Mouse (Mus musculus) liver, embryonic 16.5 days (tissue): ENCODE measurements at regions not wholly inside any gene's neighbourhood (a gene's known extent, or its start where the extent isn't known, plus 50 kb on each side); places are given as distances from the start of the nearest gene placed in this dataset.

Experiments
- ATAC-seq: fragments of 200-750 bp; cut with Nextera tagmentation; 2 replicates; pipeline ENCODE4 v1.8.0; 2017; ENCODE audit warnings: low read depth, mild to moderate bottlenecking, moderate number of reproducible peaks, moderate library complexity
- H3K27ac ChIP-seq: fragments of 300-500 bp; sonication (generic); 2 replicates; pipeline ENCODE4 v1.5.1; 2014; ENCODE audit warnings: mild to moderate bottlenecking, low read length
- H3K27me3 ChIP-seq: fragments of 300-500 bp; sonication (generic); 2 replicates; pipeline ENCODE4 v1.6.1; 2014; ENCODE audit warnings: low read depth, low read length, mixed read lengths; ENCODE audit not compliant: control insufficient read depth, insufficient read depth
- H3K36me3 ChIP-seq: fragments of 300-500 bp; sonication (generic); 2 replicates; pipeline ENCODE4 v1.6.1; 2014; ENCODE audit warnings: mild to moderate bottlenecking; ENCODE audit not compliant: control insufficient read depth, insufficient read depth
- H3K4me1 ChIP-seq: fragments of 300-500 bp; sonication (generic); 2 replicates; pipeline ENCODE4 v1.6.1; 2014; ENCODE audit warnings: low read depth, low read length, mixed read lengths; ENCODE audit not compliant: control insufficient read depth
- H3K4me2 ChIP-seq: fragments of 300-500 bp; sonication (generic); 2 replicates; pipeline ENCODE4 v1.6.1; 2014; ENCODE audit warnings: low read depth, low read length, mixed read lengths
- H3K4me3 ChIP-seq: fragments of 300-500 bp; sonication (generic); 2 replicates; pipeline ENCODE4 v1.5.1; 2014; ENCODE audit warnings: low read depth, mild to moderate bottlenecking, low read length
- H3K9ac ChIP-seq: fragments of 300-500 bp; sonication (generic); 2 replicates; pipeline ENCODE4 v1.6.1; 2014; ENCODE audit warnings: low read depth, low read length
- H3K9me3 ChIP-seq: fragments of 300-500 bp; sonication (generic); replicated peaks from 2 replicates; pipeline ENCODE4 v1.6.1; 2016; ENCODE audit warnings: low read length; ENCODE audit not compliant: control insufficient read depth
- WGBS: fragments of 180-500 bp; shearing (Covaris S2); extraction: QIAGEN DNeasy Blood & Tissue Kit; methylation state at CpG from one replicate; pipeline ENCODE4 v1.1.7; 2014; ENCODE audit not compliant: insufficient replicate concordance; 5-methylcytosine and 5-hydroxymethylcytosine counted together

- Histone ChIP-seq H3K4me1 (no peaks in the 10 kb centered on the region), H3K27me3 (no peaks in the 10 kb centered on the region), H3K4me3 (no peak overlapping the region), H3K36me3 (no peaks in the 10 kb centered on the region), H3K27ac (no peak overlapping the region), H3K9me3 (no peaks in the 10 kb centered on the region), H3K4me2 (no peak overlapping the region), H3K9ac (no peak overlapping the region)
- no peak for ATAC-seq
- WGBS, result 53% methylated on average over 4 of the region's 4 CpGs
Measured at GRCm38 (mm10) chr11:52511831-52512297, 115.6 kb downstream of the 9530068E07Rik start.

- Histone ChIP-seq H3K36me3 (no peaks in the 10 kb centered on the region), H3K9ac (no peak overlapping the region)
- WGBS, result 47% methylated on average over 5 of the region's 5 CpGs
Measured at GRCm38 (mm10) chr11:52517330-52517729, 121.1 kb downstream of the 9530068E07Rik start.

GRCm38 (mm10) chr11:52519877-52520276 is 123.6 kb downstream of the 9530068E07Rik start:
- ATAC-seq, result no peak
- H3K27ac ChIP-seq, result no peak overlapping the region
- no peak overlapping the region for H3K4me2 ChIP-seq
- no peaks in the 10 kb centered on the region for H3K4me1 ChIP-seq
- no peaks in the 10 kb centered on the region for H3K36me3 ChIP-seq
- H3K27me3 ChIP-seq, result no peaks in the 10 kb centered on the region
- no peaks in the 10 kb centered on the region for H3K9me3 ChIP-seq
- 64% methylated on average over 3 of the region's 3 CpGs for WGBS
- H3K4me3 ChIP-seq, result no peak overlapping the region
- H3K9ac ChIP-seq, result no peak overlapping the region

More at GRCm38 (mm10) chr11:52517330-52517729, 121.1 kb downstream of the 9530068E07Rik start:
- Histone ChIP-seq H3K27ac (no peak overlapping the region), H3K4me1 (no peaks in the 10 kb centered on the region), H3K27me3 (no peaks in the 10 kb centered on the region), H3K4me2 (no peak overlapping the region), H3K9me3 (no peaks in the 10 kb centered on the region), H3K4me3 (no peak overlapping the region)
- no peak for ATAC-seq

- H3K9ac ChIP-seq, result no peak overlapping the region
- H3K4me1 ChIP-seq, result no peaks in the 10 kb centered on the region
- 32% methylated on average over 4 of the region's 4 CpGs for WGBS
- no peak overlapping the region for H3K27ac ChIP-seq
- H3K4me2 ChIP-seq, result no peak overlapping the region
- H3K9me3 ChIP-seq, result no peaks in the 10 kb centered on the region
- no peak for ATAC-seq
- H3K36me3 ChIP-seq, result no peaks in the 10 kb centered on the region
- H3K27me3 ChIP-seq, result no peaks in the 10 kb centered on the region
- H3K4me3 ChIP-seq, result no peak overlapping the region
Measured at GRCm38 (mm10) chr11:52521879-52522278, 125.7 kb downstream of the 9530068E07Rik start.

GRCm38 (mm10) chr11:52522384-52522783 is 126.2 kb downstream of the 9530068E07Rik start:
- Histone ChIP-seq H3K27me3 (no peaks in the 10 kb centered on the region), H3K4me2 (no peak overlapping the region), H3K36me3 (no peaks in the 10 kb centered on the region), H3K4me1 (no peaks in the 10 kb centered on the region), H3K27ac (no peak overlapping the region), H3K9ac (no peak overlapping the region), H3K4me3 (no peak overlapping the region), H3K9me3 (no peaks in the 10 kb centered on the region)
- WGBS, result 52% methylated on average over 3 of the region's 3 CpGs
- ATAC-seq, result no peak

GRCm38 (mm10) chr11:52523191-52523590 is 127.0 kb downstream of the 9530068E07Rik start:
- WGBS, result 11% methylated on average over 4 of the region's 4 CpGs
- H3K9me3 ChIP-seq, result no peaks in the 10 kb centered on the region
- no peaks in the 10 kb centered on the region for H3K27me3 ChIP-seq
- H3K4me2 ChIP-seq, result no peak overlapping the region
- no peaks in the 10 kb centered on the region for H3K36me3 ChIP-seq
- H3K4me1 ChIP-seq, result no peaks in the 10 kb centered on the region
- H3K9ac ChIP-seq, result no peak overlapping the region
- no peak for ATAC-seq
- H3K27ac ChIP-seq, result no peak overlapping the region
- no peak overlapping the region for H3K4me3 ChIP-seq

GRCm38 (mm10) chr11:52523671-52524070 is 127.4 kb downstream of the 9530068E07Rik start:
- 22% methylated on average over 2 of the region's 2 CpGs for WGBS
- Histone ChIP-seq H3K4me1 (no peaks in the 10 kb centered on the region), H3K27me3 (no peaks in the 10 kb centered on the region), H3K27ac (no peak overlapping the region), H3K4me3 (no peak overlapping the region), H3K9ac (no peak overlapping the region), H3K36me3 (no peaks in the 10 kb centered on the region), H3K9me3 (no peaks in the 10 kb centered on the region), H3K4me2 (no peak overlapping the region)
- no peak for ATAC-seq

GRCm38 (mm10) chr11:52525446-52525845 is 129.2 kb downstream of the 9530068E07Rik start:
- Histone ChIP-seq H3K4me1 (no peaks in the 10 kb centered on the region), H3K9ac (no peak overlapping the region), H3K27ac (no peak overlapping the region), H3K36me3 (no peaks in the 10 kb centered on the region), H3K4me3 (no peak overlapping the region), H3K27me3 (no peaks in the 10 kb centered on the region), H3K4me2 (no peak overlapping the region), H3K9me3 (no peaks in the 10 kb centered on the region)
- 35% methylated on average over 6 of the region's 6 CpGs for WGBS
- ATAC-seq, result no peak

- Histone ChIP-seq H3K4me2 (no peak overlapping the region), H3K36me3 (no peaks in the 10 kb centered on the region), H3K27me3 (no peaks in the 10 kb centered on the region), H3K9ac (no peak overlapping the region), H3K27ac (no peak overlapping the region), H3K4me1 (no peaks in the 10 kb centered on the region), H3K9me3 (no peaks in the 10 kb centered on the region), H3K4me3 (no peak overlapping the region)
- no peak for ATAC-seq
- WGBS, result 44% methylated on average over 6 of the region's 6 CpGs
Measured at GRCm38 (mm10) chr11:52526306-52526705, 130.1 kb downstream of the 9530068E07Rik start.
